Mouse (Mus musculus) stomach, postnatal 0 days (tissue): ENCODE measurements around the gene Lman2. TPM values are rescaled to one million over a fixed set of nuclear protein-coding genes. Genes with fewer than 3 reads are reported as not detected.

ENCODE experiments used
- ATAC-seq: fragments of 200-750 bp; cut with Nextera tagmentation; 2 replicates; pipeline ENCODE4 v1.8.0; 2017; ENCODE audit not compliant: low FRiP score, low TSS enrichment
- DNase-seq: peaks from one replicate; pipeline ENCODE4 v3.0.0-alpha.2; 2016; ENCODE audit warnings: low spot score
- H3K27ac ChIP-seq: fragments of 300-500 bp; sonication (generic); replicated peaks from 2 replicates; pipeline ENCODE4 v1.5.1; 2014; ENCODE audit warnings: mild to moderate bottlenecking, control low read depth
- H3K27me3 ChIP-seq: fragments of 300-500 bp; sonication (generic); 2 replicates; pipeline ENCODE4 v1.6.1; 2014; ENCODE audit warnings: low read length; ENCODE audit not compliant: control insufficient read depth, insufficient read depth
- H3K36me3 ChIP-seq: fragments of 300-500 bp; sonication (generic); 2 replicates; pipeline ENCODE4 v1.6.1; 2014; ENCODE audit warnings: low read length, mixed read lengths; ENCODE audit not compliant: control insufficient read depth, insufficient read depth
- H3K4me1 ChIP-seq: fragments of 300-500 bp; sonication (generic); replicated peaks from 2 replicates; pipeline ENCODE4 v1.6.1; 2014; ENCODE audit warnings: antibody characterized with exemption; ENCODE audit not compliant: control insufficient read depth, insufficient read depth
- H3K4me2 ChIP-seq: fragments of 300-500 bp; sonication (generic); replicated peaks from 2 replicates; pipeline ENCODE4 v1.6.1; 2014; ENCODE audit warnings: low read depth, mild to moderate bottlenecking, control low read depth, moderate library complexity
- H3K4me3 ChIP-seq: fragments of 300-500 bp; sonication (generic); 2 replicates; pipeline ENCODE4 v1.5.1; 2014; ENCODE audit warnings: low read depth, low read length, control low read depth
- H3K9ac ChIP-seq: fragments of 300-500 bp; sonication (generic); 2 replicates; pipeline ENCODE4 v1.6.1; 2014; ENCODE audit warnings: mild to moderate bottlenecking, low read length, control low read depth, mixed read lengths
- H3K9me3 ChIP-seq: fragments of 300-500 bp; sonication (generic); 2 replicates; pipeline ENCODE4 v1.6.1; 2016; ENCODE audit warnings: low read length; ENCODE audit not compliant: control insufficient read depth
- CTCF ChIP-seq: IDR thresholded peaks from 2 replicates; pipeline ENCODE4 v1.5.1; 2016; ENCODE audit warnings: antibody characterized with exemption, low read depth, mild to moderate bottlenecking, moderate library complexity
- EP300 ChIP-seq: optimal IDR thresholded peaks from 2 replicates; pipeline ENCODE3; 2016; ENCODE audit warnings: antibody characterized with exemption
- WGBS: fragments of 180-500 bp; shearing (Covaris S2); extraction: QIAGEN DNeasy Blood & Tissue Kit; methylation state at CpG from one replicate; pipeline ENCODE4 v1.1.7; 2014; 5-methylcytosine and 5-hydroxymethylcytosine counted together
- polyA plus RNA-seq: library from polyadenylated mRNA; unstranded; fragments of >200 nt; fragmentation: Nextera tagmentation; extraction: Ambion mirVana; gene quantifications from 2 replicates; pipeline ENCODE4 v1.2.1, GENCODE M21; 2015

Gene Lman2
- polyA plus RNA-seq, 1 experiment from 2014 or later, result 73.7 TPM

- H3K36me3 ChIP-seq, result no peaks in the 10 kb centered on the region
- no peak for ATAC-seq
- WGBS, result 46% methylated on average over 2 of the region's 2 CpGs
- H3K9me3 ChIP-seq, result no peaks in the 10 kb centered on the region
- no peaks in the 10 kb centered on the region; the same call in 1 of the 2 replicates for H3K4me1 ChIP-seq
- no peak for DNase-seq
- no peak overlapping the region for H3K4me3 ChIP-seq
- TF ChIP-seq EP300 (no peak), CTCF (no peak)
- no peak overlapping the region for H3K4me2 ChIP-seq
- no peak overlapping the region for H3K9ac ChIP-seq
- no peaks in the 10 kb centered on the region for H3K27me3 ChIP-seq
- no peak overlapping the region for H3K27ac ChIP-seq
Observed at GRCm38 (mm10) chr13:55375877-55376276, 13.3 kb upstream of the Lman2 start.

GRCm38 (mm10) chr13:55374206-55374924, 11.8 kb upstream of the Lman2 start:
- ATAC-seq, result no peak

GRCm38 (mm10) chr13:55371740-55372139, 9.2 kb upstream of the Lman2 start:
- H3K27ac ChIP-seq, result no peak overlapping the region
- H3K9ac ChIP-seq, result no peak overlapping the region
- 60% methylated on average over 4 of the region's 5 CpGs for WGBS
- no peak overlapping the region for H3K4me3 ChIP-seq
- no peak overlapping the region for H3K4me2 ChIP-seq
- no peak for DNase-seq
- no peak for TF ChIP-seq EP300
- no peak for TF ChIP-seq CTCF
- no peaks in the 10 kb centered on the region for H3K27me3 ChIP-seq
- ATAC-seq, result no peak
- H3K9me3 ChIP-seq, result no peaks in the 10 kb centered on the region
- no peaks in the 10 kb centered on the region for H3K4me1 ChIP-seq
- H3K36me3 ChIP-seq, result no peaks in the 10 kb centered on the region

More at GRCm38 (mm10) chr13:55374206-55374924, 11.8 kb upstream of the Lman2 start:
- no peaks in the 10 kb centered on the region for H3K27me3 ChIP-seq
- no peak overlapping the region for H3K4me2 ChIP-seq
- no peaks in the 10 kb centered on the region for H3K36me3 ChIP-seq
- DNase-seq, result no peak
- no peak overlapping the region for H3K4me3 ChIP-seq
- no peaks in the 10 kb centered on the region for H3K9me3 ChIP-seq
- TF ChIP-seq EP300 (no peak), CTCF (no peak)
- no peaks in the 10 kb centered on the region; the same call in 1 of the 2 replicates for H3K4me1 ChIP-seq
- no peak overlapping the region for H3K27ac ChIP-seq
- no peak overlapping the region for H3K9ac ChIP-seq
- WGBS, result 53% methylated on average over 6 of the region's 6 CpGs

GRCm38 (mm10) chr13:55371007-55371681, 8.6 kb upstream of the Lman2 start:
- Histone ChIP-seq H3K36me3 (no peaks in the 10 kb centered on the region), H3K27me3 (no peaks in the 10 kb centered on the region), H3K27ac (no peak overlapping the region), H3K4me3 (no peak overlapping the region), H3K9me3 (no peaks in the 10 kb centered on the region), H3K4me1 (no peaks in the 10 kb centered on the region), H3K4me2 (no peak overlapping the region), H3K9ac (no peak overlapping the region)
- WGBS, result 60% methylated on average over 8 of the region's 8 CpGs
- ATAC-seq (no peak), DNase-seq (no peak)
- TF ChIP-seq CTCF, result no peak
- no peak for TF ChIP-seq EP300

- H3K4me1 ChIP-seq, result no peaks in the 10 kb centered on the region
- no peak overlapping the region for H3K9ac ChIP-seq
- 0 out of 2 replicates have a peak overlapping the region, but pooled peaks have one; percentile 5 for H3K4me2 ChIP-seq
- no peak for ATAC-seq
- TF ChIP-seq CTCF, result no peak
- TF ChIP-seq EP300, result no peak
- no peak for DNase-seq
- 56% methylated on average over 3 of the region's 3 CpGs for WGBS
- H3K27me3 ChIP-seq, result no peaks in the 10 kb centered on the region
- no peak overlapping the region for H3K4me3 ChIP-seq
- no peaks in the 10 kb centered on the region for H3K36me3 ChIP-seq
- no peak overlapping the region for H3K27ac ChIP-seq
- H3K9me3 ChIP-seq, result no peaks in the 10 kb centered on the region
Observed at GRCm38 (mm10) chr13:55370234-55370633, 7.7 kb upstream of the Lman2 start.

GRCm38 (mm10) chr13:55369531-55370114, 7.0 kb upstream of the Lman2 start, which contains the start of gene Rgs14:
Gene Rgs14 (plus strand): TSS chr13:55369732.
- H3K9ac ChIP-seq, result no peak within 1 kb of the TSS
- no peaks in the 10 kb centered on the region for H3K36me3 ChIP-seq
- no peaks in the 10 kb centered on the region for H3K9me3 ChIP-seq
- no peak for TF ChIP-seq CTCF
- no peak for TF ChIP-seq EP300
- ATAC-seq (peak; percentile 35; the same call in 1 of the 2 replicates), DNase-seq (peak; percentile 26)
- H3K4me3 ChIP-seq, result no peak within 1 kb of the TSS
- H3K4me1 ChIP-seq, result no peaks in the 10 kb centered on the region
- 43% methylated on average over 13 of the region's 13 CpGs for WGBS
- H3K27me3 ChIP-seq, result no peaks in the 10 kb centered on the region
- H3K27ac ChIP-seq, result no peak within 1 kb of the TSS
- H3K4me2 ChIP-seq, result 0 out of 2 replicates have a peak within 1 kb of the TSS, but pooled peaks have one; percentile 25
